Mouse (Mus musculus): ENCODE results near the gene Erlec1.

Gene Erlec1

GRCm38 (mm10) chr11:30954279-30954725 is at the start of gene Erlec1:
Erlec1 (minus strand) TSS chr11:30954335.
- DNase-seq (ENCODE audit: low read depth, low spot score): peak; percentile 85

- DNase-seq (ENCODE audit: low read depth, low spot score): no peak
Measured at GRCm38 (mm10) chr11:31001169-31001908, 47.2 kb upstream of the Erlec1 start.

- no peak for DNase-seq (ENCODE audit: low read depth, low spot score)
Measured at GRCm38 (mm10) chr11:31000028-31000427, 45.9 kb upstream of the Erlec1 start.

GRCm38 (mm10) chr11:30998704-30999103 is 44.6 kb upstream of the Erlec1 start:
- no peak for DNase-seq (ENCODE audit: low read depth, low spot score)

- DNase-seq (ENCODE audit: low read depth, low spot score): no peak
Measured at GRCm38 (mm10) chr11:30998199-30998598, 44.1 kb upstream of the Erlec1 start.

GRCm38 (mm10) chr11:30996670-30997069 is 42.5 kb upstream of the Erlec1 start:
- no peak for DNase-seq (ENCODE audit: low read depth, low spot score)

- peak; percentile 36 for DNase-seq (ENCODE audit: low read depth, low spot score)
Measured at GRCm38 (mm10) chr11:30986625-30987017, 32.5 kb upstream of the Erlec1 start.

GRCm38 (mm10) chr11:30985877-30986624 is 31.9 kb upstream of the Erlec1 start, which contains the start of gene Chac2:
Chac2 (minus strand) TSS chr11:30986350.
- peak; percentile 87 for DNase-seq (ENCODE audit: low read depth, low spot score)

GRCm38 (mm10) chr11:30985237-30985636 is 31.1 kb upstream of the Erlec1 start:
- DNase-seq (ENCODE audit: low read depth, low spot score): no peak

- DNase-seq (ENCODE audit: low read depth, low spot score): peak; percentile 17
Measured at GRCm38 (mm10) chr11:30953469-30954154, 523 bp downstream of the Erlec1 start.

- DNase-seq (ENCODE audit: low read depth, low spot score): no peak
Measured at GRCm38 (mm10) chr11:30952829-30953228, 1.3 kb downstream of the Erlec1 start.

- DNase-seq (ENCODE audit: low read depth, low spot score): no peak
Measured at GRCm38 (mm10) chr11:30943522-30943921, 10.6 kb downstream of the Erlec1 start.

GRCm38 (mm10) chr11:30928498-30928897 is 25.6 kb downstream of the Erlec1 start:
- DNase-seq (ENCODE audit: low read depth, low spot score): no peak

- no peak for DNase-seq (ENCODE audit: low read depth, low spot score)
Measured at GRCm38 (mm10) chr11:30928079-30928478, 26.1 kb downstream of the Erlec1 start.

- DNase-seq (ENCODE audit: low read depth, low spot score): no peak
Measured at GRCm38 (mm10) chr11:30923283-30923682, 30.9 kb downstream of the Erlec1 start.

GRCm38 (mm10) chr11:30920641-30921040 is 33.5 kb downstream of the Erlec1 start:
- no peak for DNase-seq (ENCODE audit: low read depth, low spot score)

- no peak for DNase-seq (ENCODE audit: low read depth, low spot score)
Measured at GRCm38 (mm10) chr11:30912311-30912710, 41.8 kb downstream of the Erlec1 start.

- no peak for DNase-seq (ENCODE audit: low read depth, low spot score)
Measured at GRCm38 (mm10) chr11:30899312-30899711, 54.8 kb downstream of the Erlec1 start.

- DNase-seq (ENCODE audit: low read depth, low spot score): no peak
Measured at GRCm38 (mm10) chr11:30896201-30896600, 57.9 kb downstream of the Erlec1 start.

- no peak for DNase-seq (ENCODE audit: low read depth, low spot score)
Measured at GRCm38 (mm10) chr11:30888153-30888552, 66.0 kb downstream of the Erlec1 start.

GRCm38 (mm10) chr11:30885171-30885871 is 68.8 kb downstream of the Erlec1 start, which contains the start of the genes Gpr75 and Asb3:
Gpr75 (plus strand) TSS chr11:30885358.
Asb3 (plus strand) TSS chr11:30885416.
- DNase-seq (ENCODE audit: low read depth, low spot score): peak; percentile 18

All from forelimb bud, embryonic 11.5 days (tissue).